ENCODE assay signal across 10 mouse cellular contexts in the genomic region with DNA sequence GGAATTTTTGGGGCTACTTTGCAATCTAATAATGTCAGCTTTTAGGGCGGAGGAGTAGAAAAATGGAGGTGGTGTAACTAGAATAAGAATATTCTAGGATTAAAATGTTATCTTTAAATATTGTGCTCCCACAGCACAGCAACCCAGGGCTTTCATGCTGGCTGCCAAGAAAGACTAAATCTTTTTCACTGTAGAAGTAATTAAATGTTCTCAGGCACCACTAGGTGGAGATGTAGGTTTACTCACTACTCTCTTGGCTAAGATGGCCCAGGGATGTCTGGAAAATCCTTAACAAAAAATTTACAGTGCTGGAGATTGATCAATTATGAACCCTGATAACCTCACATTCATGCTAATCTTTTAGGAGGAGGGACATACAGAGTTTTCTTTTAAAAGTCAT.
DNase-seq lines count a peak whose midpoint lies in the region; ATAC-seq and TF ChIP-seq lines count a peak whose summit lies in the region.
"Had no signal": no experiment of that assay in that cellular context is flagged by ENCODE, and none has a peak within 500 bp of the region (broad histone marks: within the 10 kb centered on the region; RNA-seq: fewer than 3 reads in every experiment).

No protein-coding gene starts in this region.

- TF ChIP-seq EP300 in heart, adult 2 months (IDR thresholded peaks at IDR 0.05; ENCODE audit: insufficient read depth, low read depth, low read length) = no peak

- peak; percentile 63 for TF ChIP-seq CTCF in heart, adult 2 months (IDR thresholded peaks at IDR 0.05)

- H3K9me3 ChIP-seq in neural tube, embryonic 11.5 days (ENCODE audit: control insufficient read depth, low read length) = no peaks in the 10 kb centered on the region
- H3K9me3 ChIP-seq: limb, embryonic 15.5 days had no signal

- no peaks in the 10 kb centered on the region for H3K27me3 ChIP-seq in heart, adult 2 months (ENCODE audit: control insufficient read depth, insufficient read depth, low read length)
- no peaks in the 10 kb centered on the region for H3K27me3 ChIP-seq in neural tube, embryonic 11.5 days (ENCODE audit: control insufficient read depth, insufficient read depth, low read length)
- H3K27me3 ChIP-seq: limb, embryonic 15.5 days had no signal

- H3K4me1 ChIP-seq in heart, adult 2 months (ENCODE audit: control insufficient read depth, insufficient read depth, low read length) = no peaks in the 10 kb centered on the region
- peaks cover 3% of the 10 kb centered on the region; the same call in 1 of the 2 replicates for H3K4me1 ChIP-seq in neural tube, embryonic 11.5 days (ENCODE audit: control insufficient read depth, insufficient read depth, low read length)
- H3K4me1 ChIP-seq: limb, embryonic 15.5 days had no signal

- no peak for ATAC-seq in neural tube, embryonic 11.5 days (ENCODE audit: insufficient read depth, low FRiP score, low TSS enrichment)

- no peak for DNase-seq in heart, adult 2 months
- no peak for DNase-seq in heart, postnatal 25 days (ENCODE audit: low spot score)
- DNase-seq in neural tube, embryonic 11.5 days (ENCODE audit: low spot score) = peak; percentile 32
- DNase-seq in neural tube, embryonic 10.5 days (ENCODE audit: extremely low spot score, low spot score) = no peak
- peak; percentile 16 for DNase-seq in hindlimb bud, embryonic 11.5 days (ENCODE audit: extremely low spot score, low read depth, low spot score)
- peak; percentile 68 for DNase-seq in telencephalon, adult 2 months (ENCODE audit: low read depth, low spot score)
- DNase-seq in adrenal gland, adult 8-10 months = no peak
- DNase-seq in adrenal gland, postnatal 10 days = no peak

- WGBS in heart, adult 2 months = 49% methylated on average over 1 of the region's 1 CpGs
- 55% methylated on average over 1 of the region's 1 CpGs for WGBS in neural tube, embryonic 11.5 days

- H3K79me2 ChIP-seq in heart, adult 2 months (replicated peaks; ENCODE audit: control insufficient read depth, insufficient read depth, low read length) = no peaks in the 10 kb centered on the region

- no peak overlapping the region for H3K4me2 ChIP-seq in neural tube, embryonic 11.5 days (ENCODE audit: low read depth)
- H3K4me2 ChIP-seq: limb, embryonic 15.5 days had no signal

- intact Hi-C loops in heart, adult 2 months (cut with DNase I) = loop anchor here (10.0 kb wide), 1 partner anchor 1562 kb away; no protein-coding TSS in a partner anchor
- intact Hi-C loops in heart, postnatal 25 days (cut with DNase I) = loop anchor here (5.0 kb wide), 1 partner anchor 1540 kb away; no protein-coding TSS in a partner anchor

- no peak overlapping the region for H3K9ac ChIP-seq in heart, adult 2 months (ENCODE audit: low read depth, low read length)
- H3K9ac ChIP-seq in neural tube, embryonic 11.5 days (ENCODE audit: low read length) = no peak overlapping the region
- H3K9ac ChIP-seq: limb, embryonic 15.5 days had no signal

- TF ChIP-seq POLR2A in heart, adult 2 months (IDR thresholded peaks at IDR 0.05; ENCODE audit: insufficient read depth, low read depth, low read length) = no peak

- H3K4me3 ChIP-seq in heart, adult 2 months = no peak overlapping the region
- no peak overlapping the region for H3K4me3 ChIP-seq in neural tube, embryonic 11.5 days (ENCODE audit: low read depth, low read length)
- H3K4me3 ChIP-seq: erythroblast, embryonic 14.5 days; limb, embryonic 15.5 days had no signal

- no peak overlapping the region for H3K27ac ChIP-seq in heart, adult 2 months
- H3K27ac ChIP-seq in neural tube, embryonic 11.5 days (ENCODE audit: low read depth, low read length) = no peak overlapping the region
- H3K27ac ChIP-seq: limb, embryonic 15.5 days had no signal

- no peaks in the 10 kb centered on the region for H3K36me3 ChIP-seq in heart, adult 2 months (ENCODE audit: control insufficient read depth, insufficient read depth, low read length)
- no peaks in the 10 kb centered on the region for H3K36me3 ChIP-seq in neural tube, embryonic 11.5 days (ENCODE audit: control insufficient read depth, insufficient read depth, low read length)
- H3K36me3 ChIP-seq: limb, embryonic 15.5 days had no signal

Comparison
In these comparisons a context has a peak if more than half of its experiments do, and no peak if none do; other contexts are left out.
1. DNase-seq: peak in neural tube, embryonic 11.5 days (single experiment), hindlimb bud, embryonic 11.5 days (single experiment) and telencephalon, adult 2 months (single experiment); none in heart, adult 2 months (0 of 2), heart, postnatal 25 days (single experiment), neural tube, embryonic 10.5 days (single experiment), adrenal gland, adult 8-10 months (single experiment) and adrenal gland, postnatal 10 days (single experiment).